Mouse (Mus musculus): ENCODE data around the gene Naf1.

GRCm38 (mm10) chr8:66905557-66905956 is 45.5 kb downstream of the Naf1 start:
- no peak for TF ChIP-seq CTCF (IDR thresholded peaks at IDR 0.05; ENCODE audit: insufficient read depth, low read length)
- no peak for TF ChIP-seq POLR2A (IDR thresholded peaks at IDR 0.05; ENCODE audit: borderline replicate concordance, extremely low read depth, low read depth, low read length)

All from lung, adult 2 months (tissue).